Mouse (Mus musculus): ENCODE results near the gene Dbp.

Gene Dbp

DNA sequence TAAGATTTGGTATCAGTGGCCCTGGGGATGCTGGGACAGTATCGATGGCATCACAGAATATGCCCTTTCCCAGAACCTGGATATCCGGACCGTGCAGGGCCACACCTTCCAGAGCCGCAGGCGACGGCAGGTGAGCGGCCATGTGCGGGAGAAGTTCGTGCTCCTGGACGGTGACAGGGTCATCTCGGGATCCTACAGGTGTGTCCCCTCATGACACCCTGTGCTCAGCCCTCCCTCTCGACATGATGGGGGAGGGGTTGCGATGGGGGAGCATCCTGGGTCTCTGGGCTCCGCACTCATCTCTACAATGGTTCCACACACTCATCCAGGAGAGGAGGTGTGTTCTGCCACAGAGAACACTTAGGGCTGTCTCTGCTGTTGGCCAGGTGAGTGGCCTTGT lies 18.9 kb downstream of the Dbp start:
- DNase-seq (ENCODE audit: low spot score in 2 of 2): peak in 1 of 2 experiments; percentile 0

DNA sequence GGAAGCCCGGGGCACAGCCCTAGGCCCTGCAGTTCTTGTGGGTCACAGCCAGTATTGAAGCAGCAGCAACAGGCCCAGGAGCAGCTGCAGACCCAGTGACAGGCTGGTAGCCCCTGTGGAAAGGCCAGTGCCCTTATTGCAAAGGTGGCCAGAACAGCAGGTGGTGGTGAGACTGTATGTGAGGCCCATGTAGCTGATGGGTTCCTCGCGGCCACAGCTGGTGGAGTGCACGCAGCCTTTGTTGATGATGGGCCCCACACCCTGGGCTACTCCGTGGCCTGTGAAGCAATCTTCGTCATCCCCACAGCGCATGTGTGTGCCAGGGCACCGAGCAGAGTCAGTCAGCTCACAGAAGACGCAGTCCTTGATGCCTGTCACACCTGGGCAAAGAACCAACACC lies 20.3 kb downstream of the Dbp start:
- DNase-seq (ENCODE audit: low spot score in 2 of 2): no peak

DNA sequence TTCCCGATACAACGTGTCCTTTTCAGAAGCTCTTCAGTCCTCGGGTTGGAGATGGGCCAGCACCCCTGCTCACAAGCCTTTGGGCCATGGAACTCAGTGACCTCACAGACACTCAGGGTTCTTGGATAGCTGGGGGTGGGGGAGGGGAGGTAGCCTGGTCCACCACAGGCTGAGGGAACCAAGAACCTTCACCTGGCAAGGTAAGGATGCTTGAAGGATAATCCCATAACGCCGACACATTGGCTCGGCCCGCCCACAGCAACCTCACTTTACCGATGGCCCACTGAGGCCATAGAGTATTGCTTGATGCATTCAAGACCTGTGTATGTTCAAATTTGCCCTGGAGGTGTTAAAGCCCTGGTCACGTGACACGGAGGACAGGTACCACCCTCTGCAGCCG lies 20.8 kb downstream of the Dbp start, which contains the start of gene Spaca4:
TSS of gene Spaca4 (minus strand) at position 101 of the 400 bp plus-strand sequence.
- DNase-seq (ENCODE audit: low spot score in 2 of 2): no peak

DNA sequence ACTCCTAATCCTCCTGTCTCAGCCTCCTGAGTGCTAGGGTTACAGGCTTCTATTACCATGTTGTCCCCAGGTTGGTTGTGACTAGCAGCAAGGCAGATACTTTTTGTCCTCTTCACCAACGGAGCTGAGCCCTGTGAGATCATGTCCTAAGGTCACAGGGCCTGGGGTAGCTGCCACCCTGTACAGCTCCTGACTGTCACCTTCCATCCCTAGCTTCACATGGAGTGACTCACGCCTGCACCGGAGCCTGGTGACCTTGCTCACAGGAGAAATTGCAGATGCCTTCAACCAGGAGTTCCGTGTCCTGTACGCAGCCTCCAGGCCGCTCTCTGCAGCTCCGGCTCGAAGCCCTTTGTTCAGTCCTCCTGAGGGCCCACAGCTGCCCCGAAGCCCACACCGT lies 21.5 kb downstream of the Dbp start:
- DNase-seq (ENCODE audit: low spot score in 2 of 2): peak in 1 of 2 experiments; percentile 0

DNA sequence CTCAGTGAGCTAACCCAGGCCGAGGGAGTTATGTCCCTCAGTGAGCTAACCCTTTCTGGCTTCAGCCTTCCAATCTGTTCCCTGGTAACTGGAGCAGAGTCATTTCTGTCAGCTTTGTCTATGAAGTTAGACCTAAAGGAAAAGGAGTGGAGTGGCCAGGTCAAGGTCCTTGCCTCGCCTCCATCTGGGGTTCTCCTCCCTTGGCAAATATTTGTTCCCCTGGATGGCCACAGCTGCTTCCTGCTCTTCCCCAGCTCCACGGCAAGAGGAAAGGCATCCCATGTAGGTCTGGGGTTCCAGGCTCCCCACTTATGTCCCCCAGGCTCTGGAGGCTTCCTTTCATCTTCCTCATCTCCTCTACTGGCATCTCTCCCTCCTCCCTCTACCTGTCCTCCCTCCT lies 22.7 kb downstream of the Dbp start:
- DNase-seq (ENCODE audit: low spot score in 2 of 2): no peak

DNA sequence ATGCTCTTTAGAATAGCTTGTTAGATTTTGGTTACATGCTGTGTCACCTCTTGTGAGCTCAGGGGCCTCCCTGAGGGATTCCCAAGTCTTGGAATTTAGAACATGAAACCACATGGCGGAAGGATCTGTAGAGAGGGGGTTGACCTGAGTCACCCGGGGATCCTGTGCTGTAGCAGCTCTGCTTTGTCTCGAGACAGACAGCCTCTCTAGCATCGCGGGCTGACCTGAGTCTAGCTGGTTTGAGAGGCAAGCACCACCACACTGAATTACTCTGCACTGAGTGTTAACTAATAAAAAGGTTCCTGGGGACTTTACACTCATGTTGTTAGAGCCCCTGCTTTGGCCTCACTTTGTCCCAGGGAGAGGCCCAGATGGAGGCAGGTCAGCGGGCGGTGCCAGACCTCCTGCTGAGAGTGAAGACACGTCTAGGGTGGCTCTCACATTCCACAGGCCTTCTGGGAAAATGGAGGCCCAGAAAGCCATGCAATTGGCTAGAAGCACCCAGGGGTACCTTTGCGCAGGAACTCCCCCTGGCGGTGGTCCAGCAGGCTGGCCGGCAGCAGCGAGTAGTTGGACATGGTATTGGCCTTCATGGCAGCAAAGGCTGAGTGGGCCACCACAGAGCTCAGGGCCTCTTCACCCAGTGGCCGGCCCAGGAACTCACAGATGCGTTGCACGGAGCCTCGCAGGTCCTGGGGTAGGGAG lies 26.0 kb downstream of the Dbp start:
- peak in 1 of 2 experiments; percentile 21 for DNase-seq (ENCODE audit: low spot score in 2 of 2)

DNA sequence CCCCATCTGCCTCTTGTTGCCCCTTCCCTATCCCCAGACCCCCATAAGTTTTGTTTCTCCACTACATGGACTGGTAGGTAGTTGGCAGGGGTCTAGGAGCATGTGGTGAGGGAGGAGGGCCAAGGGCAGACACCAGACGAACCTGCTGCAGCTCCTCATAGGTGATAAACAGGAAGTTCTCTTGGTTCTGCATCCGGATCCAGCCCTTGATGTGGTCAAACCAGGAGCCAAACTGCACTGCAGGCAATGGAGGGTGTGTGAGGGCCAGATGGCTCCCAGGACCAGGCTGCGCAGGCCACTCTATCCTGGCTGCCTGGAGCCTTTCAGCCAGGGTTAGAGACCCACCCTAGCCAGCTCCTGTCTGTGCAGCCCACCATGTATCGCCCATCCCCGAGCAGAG lies 28.6 kb downstream of the Dbp start:
- peak; percentile 53 to 59 for DNase-seq (ENCODE audit: low spot score in 2 of 2)

DNA sequence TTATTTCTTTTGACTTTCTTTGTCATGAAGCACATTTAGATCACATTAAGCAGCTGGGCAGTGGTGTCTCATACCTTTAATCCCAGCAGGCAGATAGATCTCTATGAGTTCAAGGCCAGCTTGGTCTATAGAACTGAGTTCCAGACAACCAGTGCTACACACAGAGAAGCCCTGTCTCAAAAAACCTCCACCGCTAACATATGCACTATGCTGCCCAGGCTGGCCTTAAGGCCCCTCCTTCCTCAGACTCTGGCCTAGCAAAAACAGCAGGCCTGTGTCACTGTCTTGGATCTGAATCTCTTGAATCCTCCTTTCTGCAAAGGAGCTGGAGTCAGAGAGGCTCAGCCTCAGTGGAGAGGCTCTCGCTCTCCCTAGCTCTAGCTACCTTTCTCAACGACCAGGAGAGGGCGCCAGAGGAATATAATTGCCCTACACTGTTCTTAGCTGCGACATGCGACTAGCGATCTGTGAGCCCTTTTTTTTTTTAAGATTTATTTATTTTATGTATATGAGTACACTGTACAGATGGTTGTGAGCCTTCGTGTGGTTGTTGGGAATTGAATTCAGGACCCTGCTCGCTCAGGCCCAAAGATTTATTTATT lies 34.4 kb downstream of the Dbp start:
- peak; percentile 71 to 87 for DNase-seq (ENCODE audit: low spot score in 2 of 2)

DNA sequence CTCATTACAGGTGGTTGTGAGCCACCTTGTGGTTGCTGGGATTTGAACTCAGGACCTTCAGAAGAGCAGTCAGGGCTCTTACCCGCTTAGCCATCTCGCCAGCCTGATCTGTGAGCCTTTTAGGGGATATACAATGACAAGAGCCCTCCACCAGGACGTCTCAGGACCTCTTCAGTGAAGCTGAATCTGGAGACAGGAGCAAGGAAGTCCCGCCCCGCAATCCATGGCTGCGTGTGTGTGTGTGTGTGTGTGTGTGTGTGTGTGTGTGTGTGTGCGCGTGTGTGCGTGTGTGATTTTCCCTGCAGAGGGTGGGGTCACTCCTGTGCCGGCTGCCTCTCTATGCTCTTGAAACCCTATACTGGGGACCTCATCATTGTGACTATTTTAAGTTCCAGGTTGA lies 34.9 kb downstream of the Dbp start:
- DNase-seq (ENCODE audit: low spot score in 2 of 2): no peak

DNA sequence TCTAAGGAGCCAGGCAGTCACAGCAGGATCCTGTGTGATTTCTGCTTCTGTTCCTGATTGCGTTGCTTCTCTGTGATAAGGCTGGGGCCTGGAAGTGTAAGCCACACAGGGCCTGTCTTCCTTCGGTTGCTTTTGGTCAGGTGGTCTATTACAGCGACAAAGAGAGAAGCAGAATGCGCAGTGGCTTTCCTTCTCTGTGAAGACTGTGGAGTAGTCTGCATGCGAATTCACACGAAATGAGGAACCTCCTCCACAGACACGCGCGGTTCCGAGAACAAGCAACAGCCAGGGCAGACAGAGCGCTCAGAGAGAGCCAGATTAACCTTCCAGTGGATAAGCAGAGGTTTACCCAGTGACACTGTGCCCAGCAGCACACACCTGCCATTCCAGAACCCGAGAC lies 36.4 kb downstream of the Dbp start:
- DNase-seq (ENCODE audit: low spot score in 2 of 2): no peak

DNA sequence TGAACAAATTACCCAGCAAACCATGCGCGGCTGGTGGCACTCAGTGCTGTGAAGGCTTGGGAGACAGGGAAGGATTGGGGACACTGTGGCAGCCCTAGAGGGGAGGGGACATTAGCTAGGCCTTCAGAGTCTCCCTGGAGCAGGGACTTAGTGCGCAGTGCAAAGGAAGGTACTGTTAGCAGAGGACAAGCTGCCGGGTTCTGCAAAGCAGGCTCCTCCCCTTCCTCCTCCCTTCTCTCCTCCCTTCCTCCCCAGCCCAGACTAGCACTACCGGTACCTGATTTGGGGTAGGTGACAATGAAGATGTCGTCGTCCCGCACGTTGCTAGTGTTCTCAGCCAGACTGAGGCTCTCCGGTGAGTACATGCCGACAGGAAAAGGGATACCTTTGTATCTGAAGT lies 36.9 kb downstream of the Dbp start:
- DNase-seq (ENCODE audit: low spot score in 2 of 2): peak; percentile 63 to 65

DNA sequence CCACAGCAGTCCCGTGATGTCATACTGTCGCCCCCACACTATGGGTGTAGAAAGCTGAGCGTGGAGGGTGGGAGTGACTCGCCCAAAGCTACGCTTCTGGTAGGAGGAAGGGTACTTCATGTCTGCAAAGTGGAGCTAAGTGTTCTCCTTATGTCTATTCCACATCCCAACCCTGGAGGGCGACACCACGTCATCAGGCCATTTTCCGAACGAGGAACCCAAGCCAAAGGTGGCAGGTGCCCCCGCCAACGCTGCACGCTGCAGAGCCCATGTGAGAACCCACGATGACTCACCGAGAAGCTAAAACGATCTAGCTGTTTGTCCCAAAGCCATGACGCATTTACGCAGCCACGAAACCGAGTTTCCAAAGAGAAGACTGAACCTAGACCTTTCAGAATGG lies 37.5 kb downstream of the Dbp start:
- DNase-seq (ENCODE audit: low spot score in 2 of 2): no peak

DNA sequence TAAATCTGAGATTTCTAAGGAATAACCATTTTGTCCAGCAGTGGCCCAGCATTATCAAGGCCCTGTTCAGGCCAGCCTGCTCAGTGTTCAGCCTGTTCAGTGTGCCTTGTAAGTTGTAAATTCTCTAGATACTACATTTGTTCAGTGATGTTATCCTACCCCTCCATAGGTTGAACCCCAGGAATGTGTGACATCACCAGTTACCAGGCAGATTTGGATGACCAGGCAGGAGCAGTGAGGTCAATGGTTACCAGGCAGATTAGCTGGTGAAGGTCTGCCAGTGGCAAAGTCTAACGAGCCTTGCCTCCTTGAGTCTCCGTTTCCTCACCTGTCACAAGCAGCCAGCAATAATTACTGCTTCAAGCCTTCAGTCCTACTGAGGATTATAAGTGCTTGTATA lies 39.5 kb downstream of the Dbp start:
- DNase-seq (ENCODE audit: low spot score in 2 of 2): peak in 1 of 2 experiments; percentile 47

DNA sequence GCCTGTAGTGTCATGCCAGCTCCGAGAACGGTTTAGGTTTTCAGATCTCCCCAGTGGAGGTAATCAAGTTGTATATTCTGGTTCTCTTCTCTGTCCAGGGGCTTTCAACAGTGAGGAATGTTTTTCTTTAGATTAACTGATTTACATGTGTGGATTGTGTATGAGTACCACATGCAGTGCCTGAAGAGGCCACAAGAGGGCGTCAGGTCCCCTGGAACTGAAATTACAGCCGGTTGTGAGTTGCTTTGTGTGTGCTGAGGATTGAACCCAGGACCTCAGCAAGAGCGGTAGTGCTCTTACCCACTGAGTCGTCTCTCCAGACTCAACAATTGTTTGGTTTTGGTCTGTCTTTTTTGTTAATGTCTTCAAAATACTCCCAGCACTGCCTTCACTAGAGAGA lies 41.6 kb downstream of the Dbp start:
- DNase-seq (ENCODE audit: low spot score in 2 of 2): no peak

DNA sequence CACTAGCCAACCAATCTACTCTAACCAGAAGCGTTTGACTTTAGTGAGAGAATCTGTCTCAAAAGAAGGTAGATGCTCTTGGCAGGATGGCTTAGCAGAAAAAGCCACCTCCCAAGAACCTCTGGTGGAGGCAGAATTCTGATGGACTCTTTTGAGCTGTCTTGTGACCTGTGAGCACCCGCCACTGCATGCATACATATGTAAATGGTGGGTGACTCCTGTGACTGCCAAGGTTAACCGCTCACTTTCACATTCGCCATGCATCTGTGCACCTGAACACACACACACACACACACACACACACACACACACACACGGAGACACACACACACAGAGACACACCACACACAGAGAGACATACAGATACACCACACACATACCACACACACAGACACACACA lies 42.6 kb downstream of the Dbp start:
- DNase-seq (ENCODE audit: low spot score in 2 of 2): no peak

DNA sequence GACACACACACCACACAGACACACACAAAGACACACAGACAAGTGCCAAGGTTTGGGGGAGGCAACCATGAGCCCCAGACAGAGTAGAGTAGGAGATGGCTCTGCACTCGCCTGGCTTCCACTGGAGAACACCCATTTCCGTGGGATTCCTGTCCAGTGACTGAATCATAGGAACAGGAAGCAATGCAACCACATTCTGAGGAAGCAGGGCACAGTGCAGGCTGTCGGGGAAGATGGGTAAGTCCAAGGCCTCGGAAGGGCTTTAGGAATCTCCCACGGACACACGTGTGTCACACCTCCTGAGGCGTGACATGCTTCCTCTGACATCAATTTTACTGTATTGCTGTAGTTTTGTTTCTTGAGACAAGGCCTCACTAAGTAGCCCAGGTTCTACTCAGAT lies 43.2 kb downstream of the Dbp start:
- no peak for DNase-seq (ENCODE audit: low spot score in 2 of 2)

DNA sequence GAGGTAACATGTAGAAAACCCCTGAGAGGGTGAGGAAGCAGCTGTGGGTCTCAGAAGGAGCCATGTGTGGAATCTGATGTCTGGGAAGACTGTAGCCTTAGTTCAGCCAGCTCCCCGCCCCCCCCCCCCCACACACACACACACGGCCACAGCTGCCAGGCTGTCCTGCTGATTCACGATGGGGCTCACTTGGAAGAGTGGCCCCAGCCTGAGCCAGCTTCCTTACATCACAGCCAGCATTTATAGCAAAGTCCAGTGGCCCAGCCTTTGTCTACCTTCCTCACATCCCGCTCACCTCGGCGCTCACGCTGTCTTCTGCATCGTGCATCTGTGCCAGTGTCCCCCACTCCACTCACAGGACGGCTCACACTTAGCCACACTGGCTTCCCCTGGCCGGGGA lies 44.5 kb downstream of the Dbp start:
- DNase-seq (ENCODE audit: low spot score in 2 of 2): no peak

DNA sequence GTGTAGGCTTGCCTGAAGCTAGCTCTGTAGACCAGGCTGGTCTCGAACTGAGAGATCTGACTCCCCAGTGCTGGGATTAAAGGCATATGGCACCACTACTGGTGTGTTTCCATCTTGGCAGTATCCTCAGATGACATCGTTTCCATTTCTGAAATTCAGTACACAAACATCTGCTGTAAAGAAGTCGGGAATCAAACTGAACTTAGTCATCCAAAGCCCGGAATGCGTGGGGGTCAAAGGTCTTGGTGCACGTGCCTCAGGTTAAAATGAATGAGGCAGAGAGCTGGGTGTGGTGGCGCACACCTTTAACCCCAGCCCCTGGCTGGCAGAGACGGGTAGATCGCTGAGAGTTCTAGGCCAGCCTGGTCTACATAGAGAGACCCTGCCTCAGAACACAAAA lies 45.3 kb downstream of the Dbp start:
- DNase-seq (ENCODE audit: low spot score in 2 of 2): no peak

DNA sequence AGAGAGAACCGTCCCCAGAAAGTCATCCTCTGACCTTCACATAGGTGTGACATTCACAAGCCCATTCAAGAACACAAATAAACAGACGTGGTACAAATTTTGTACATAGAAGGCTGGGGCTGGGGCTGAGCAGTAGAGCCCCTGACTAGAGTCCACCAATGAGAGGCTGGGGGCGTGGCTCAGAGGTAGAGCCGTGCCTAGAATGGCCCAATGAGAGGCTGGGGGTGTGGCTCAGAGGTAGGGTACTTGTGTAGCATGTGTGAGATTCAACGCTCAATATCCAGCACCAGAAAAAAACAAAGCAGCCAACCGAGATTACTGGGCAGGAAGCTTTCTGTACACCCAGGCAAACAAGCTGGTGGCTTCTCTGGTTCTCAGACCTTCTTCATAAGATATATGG lies 50.8 kb downstream of the Dbp start:
- DNase-seq (ENCODE audit: low spot score in 2 of 2): no peak

DNA sequence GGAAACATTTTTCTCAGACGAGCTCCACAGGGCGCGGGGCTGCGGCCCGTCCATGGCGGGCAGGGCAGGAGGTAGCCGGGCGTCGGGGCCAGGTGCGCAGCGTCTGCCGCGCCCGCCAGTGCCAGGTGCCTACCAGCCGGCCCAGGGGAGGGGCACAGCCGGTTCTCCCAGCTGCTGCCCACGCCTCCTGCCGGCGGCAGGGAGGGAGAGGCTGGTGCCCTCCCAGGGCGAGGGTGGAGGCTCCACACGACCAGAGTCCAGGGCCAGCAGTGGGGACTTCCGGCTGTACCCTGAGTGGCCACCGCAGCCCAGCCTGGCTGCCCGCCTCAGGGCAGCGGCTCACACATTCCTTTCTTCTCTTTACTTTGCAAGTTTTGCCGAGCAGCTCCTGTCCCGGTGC lies 54.5 kb downstream of the Dbp start:
- DNase-seq (ENCODE audit: low spot score in 2 of 2): no peak

Data from spleen, postnatal 36 days (tissue).